Mouse (Mus musculus): Measurements from ENCODE around the gene Ccdc151. TPM values are rescaled to one million over a fixed set of nuclear protein-coding genes. Genes with fewer than 3 reads are reported as not detected.

The Ccdc151 gene
- total RNA-seq, 2 experiments from 2014 or later: not detected

DNA sequence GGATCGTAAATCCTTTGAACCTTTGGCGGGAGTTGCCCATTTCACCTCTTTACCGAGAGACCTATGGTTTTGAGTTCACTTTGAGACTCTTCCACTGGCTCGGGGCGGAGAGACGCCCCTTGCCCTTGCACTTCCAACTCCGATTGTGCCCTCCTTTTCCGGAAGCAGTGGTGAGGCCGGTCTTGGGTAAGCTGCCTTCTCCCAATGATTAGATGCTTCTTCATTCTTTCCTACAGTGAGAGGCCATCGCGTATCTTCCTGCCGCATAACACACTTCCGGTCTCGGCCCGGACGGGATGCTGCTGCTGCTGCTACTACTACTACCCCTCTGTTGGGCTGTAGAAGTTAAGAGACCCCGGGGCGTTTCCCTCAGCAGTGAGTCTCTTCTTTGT is 725 bp upstream of the Ccdc151 start:
- DNase-seq: peak; percentile 27
- intact Hi-C loops (cut with DNase I; ENCODE audit: low total_unique reads): no loop called here

DNA sequence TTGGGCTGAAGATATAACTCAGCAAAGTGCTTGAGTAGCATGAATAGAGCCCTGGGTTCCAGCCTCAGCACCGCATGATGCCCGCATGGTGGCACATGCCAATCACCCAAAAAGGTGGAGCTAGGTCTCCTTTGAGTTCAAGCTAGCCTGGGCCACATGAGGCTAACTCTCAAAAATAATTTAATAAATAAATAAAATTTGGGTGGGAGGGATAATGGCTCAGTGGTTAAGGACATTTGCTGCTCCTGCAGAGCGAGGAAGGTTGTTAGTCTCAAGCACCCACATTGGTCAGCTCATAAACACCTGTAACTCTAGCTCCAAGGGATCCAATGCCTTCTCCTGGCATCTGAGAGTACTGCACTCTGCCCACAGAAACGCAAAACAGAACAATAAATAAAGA is 801 bp downstream of the Ccdc151 start:
- DNase-seq: no peak
- intact Hi-C loops (cut with DNase I; ENCODE audit: low total_unique reads): no loop called here

- no peak for DNase-seq
- intact Hi-C loops (cut with DNase I; ENCODE audit: low total_unique reads): no loop called here
Measured at GRCm38 (mm10) chr9:22000296-22000695, 2.1 kb downstream of the Ccdc151 start.

DNA sequence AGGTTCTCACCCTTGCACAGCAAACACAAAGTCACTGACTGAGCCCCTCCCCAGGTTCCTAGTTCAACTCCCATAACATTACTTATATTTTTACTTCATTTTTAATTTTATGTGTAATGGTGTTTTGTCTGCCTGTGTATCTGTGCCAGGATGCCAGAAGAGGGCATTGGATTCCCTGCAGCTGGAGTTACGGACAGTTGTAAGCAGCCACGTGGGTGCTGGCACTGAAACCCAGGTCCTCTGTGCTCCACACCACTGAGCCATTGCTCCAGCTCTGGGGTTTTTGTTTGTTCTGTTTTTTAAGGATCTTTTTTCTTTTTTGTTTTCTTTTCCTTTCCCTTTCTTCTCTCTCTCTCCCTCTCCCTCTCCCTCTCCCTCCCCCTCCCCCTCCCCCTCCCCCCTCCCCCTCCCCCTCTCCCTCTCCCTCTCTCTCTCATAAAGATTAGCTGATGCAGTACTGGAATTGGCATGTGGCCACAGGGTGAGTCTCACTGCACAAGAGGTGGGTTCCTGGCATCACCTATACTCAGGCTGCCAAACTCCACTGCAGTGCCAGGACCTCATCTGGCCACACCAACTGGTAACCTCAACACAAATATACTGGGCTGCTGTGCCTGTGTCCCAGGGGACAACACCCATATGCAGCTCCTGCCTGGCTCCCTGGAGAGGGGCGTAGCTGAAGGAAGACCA is 6.1 kb downstream of the Ccdc151 start:
- intact Hi-C loops (cut with DNase I; ENCODE audit: low total_unique reads): no loop called here
- no peak for DNase-seq

DNA sequence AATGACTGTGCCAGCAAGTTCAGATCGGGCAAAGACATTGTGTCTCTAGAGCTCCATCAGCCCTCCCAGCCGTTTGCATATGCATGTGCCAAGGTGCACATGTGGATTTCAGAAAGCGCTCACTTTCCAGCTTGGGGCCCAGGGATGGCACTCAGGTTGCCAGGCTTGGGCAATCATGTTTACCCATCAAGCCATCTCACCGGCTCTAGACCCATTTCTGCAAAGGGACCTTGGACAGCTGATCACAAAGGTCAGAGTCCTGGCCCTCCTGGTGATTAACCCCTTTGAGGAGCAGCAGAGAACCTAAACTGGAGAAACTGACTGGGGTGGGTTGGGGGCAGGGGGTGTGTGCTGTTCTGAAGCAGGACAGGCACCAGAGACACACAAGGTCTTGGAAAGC is 10.2 kb downstream of the Ccdc151 start:
- intact Hi-C loops (cut with DNase I; ENCODE audit: low total_unique reads): no loop called here

DNA sequence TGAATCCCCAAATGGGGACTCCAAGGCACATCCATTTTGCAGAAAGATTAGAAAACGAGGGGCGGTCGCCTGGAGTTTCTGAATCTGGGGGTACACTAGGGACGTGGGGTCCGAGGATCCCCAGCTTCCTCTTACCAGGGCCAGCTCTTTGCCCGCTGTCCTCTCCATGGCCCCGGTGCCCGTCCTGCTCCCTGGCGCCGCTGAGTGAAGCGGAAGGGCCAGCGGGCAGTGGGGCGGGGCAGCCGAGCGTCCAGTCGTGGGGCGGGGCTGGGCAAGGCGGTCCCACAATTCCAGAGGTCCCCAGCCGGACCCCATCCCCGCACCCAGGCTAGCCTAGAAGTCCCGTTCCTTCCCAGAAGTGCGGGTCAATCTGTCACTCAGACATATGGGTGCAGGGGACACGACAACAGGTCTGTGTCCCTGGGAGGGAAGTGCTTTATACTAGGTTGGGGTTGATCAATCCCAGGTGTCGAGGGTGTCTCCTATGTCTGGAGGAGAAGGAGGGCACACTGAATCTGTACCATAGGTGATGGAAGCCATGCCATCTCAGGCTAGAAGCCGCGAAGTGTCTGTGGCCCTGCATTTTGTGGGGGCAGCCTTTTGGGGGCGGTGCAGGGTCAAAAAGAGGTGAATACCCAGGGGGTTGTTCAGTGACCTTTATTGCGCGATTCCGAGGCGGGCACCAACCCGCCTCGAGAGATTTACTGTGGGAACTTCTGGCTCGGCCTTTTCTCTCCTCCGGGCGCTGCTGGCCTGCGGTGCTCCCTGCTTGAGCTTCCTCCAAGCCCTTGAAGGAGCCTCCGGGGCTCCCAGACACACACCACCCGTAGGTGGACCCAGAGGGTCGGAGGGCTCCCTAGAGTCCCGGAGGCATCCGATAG is 13.0 kb downstream of the Ccdc151 start, which contains the start of gene Rgl3:
TSS of gene Rgl3 (minus strand) at position 217 of the 881 bp plus-strand sequence.
- DNase-seq: peak; percentile 57
- intact Hi-C loops (cut with DNase I; ENCODE audit: low total_unique reads): no loop called here

More for the DNA sequence above, 10.2 kb downstream of the Ccdc151 start:
- no peak for DNase-seq

DNA sequence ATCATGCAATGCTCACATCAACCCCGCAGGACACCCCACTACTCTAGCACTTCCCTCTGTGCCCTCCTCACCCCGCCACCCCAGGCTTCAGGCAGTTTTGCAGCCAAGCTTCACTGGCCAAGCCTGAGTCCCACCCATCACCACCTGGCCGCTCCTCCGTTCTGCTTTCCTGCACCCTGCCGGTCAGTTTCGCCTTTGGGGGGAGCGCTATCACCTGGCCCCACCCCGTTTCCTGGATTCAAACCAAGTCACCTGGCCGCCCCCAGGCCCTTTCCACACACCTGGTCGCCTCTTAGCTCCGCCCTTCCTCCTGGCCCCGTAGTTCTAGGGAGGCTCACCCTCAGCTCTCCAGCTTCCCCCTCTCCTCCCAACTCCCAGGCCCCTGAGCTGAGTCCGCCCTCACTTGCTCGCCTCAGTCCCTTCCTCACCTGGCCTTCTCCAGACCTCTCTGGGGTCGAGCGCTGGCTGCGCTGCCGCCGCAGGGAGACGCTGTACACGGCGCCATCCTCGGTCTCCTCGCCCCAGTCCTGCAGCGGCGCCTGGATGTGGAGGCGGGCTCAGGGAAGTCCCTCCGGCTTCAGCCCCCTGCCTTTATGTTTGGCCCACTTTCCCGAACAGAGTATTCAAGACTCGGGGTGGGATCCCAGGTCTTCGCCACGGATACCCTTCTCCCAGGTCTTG is 13.9 kb downstream of the Ccdc151 start:
- intact Hi-C loops (cut with DNase I; ENCODE audit: low total_unique reads): no loop called here
- no peak for DNase-seq

DNA sequence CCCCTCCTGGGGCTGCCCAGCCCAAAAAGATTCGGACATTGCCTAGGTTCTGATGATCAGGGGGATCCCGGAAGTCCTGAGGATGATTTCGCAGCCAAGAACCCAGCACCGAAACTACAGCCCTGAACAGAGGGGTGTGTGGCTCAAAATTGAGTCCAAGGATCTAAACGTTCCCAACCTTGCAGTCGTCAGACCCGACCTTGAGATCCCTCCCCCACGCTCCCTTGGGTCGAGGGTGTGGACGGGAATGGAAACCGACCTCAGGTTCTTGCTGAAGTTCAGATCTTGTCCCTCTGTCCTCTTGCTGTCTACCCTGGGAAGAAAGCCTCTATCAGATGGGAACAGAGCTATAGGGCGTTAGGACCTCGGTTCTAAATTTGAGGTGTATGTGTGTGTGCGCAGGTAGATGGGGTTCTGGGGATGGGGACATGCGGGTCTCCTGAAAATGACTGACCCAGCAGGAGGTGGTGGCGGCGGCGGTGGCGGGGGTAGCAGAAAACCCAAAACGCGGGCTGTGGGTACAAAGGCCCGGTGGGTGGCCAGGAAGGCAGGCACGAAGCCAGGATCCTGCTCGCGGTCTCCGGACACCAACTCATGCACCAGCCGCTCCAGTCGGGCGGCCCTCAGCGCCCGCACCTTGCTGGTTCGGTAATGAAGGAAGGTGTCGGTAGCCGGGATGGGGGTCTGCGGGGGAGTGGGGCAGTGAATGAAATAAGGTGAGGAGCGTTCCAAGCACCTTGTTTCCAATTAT is 14.7 kb downstream of the Ccdc151 start:
- intact Hi-C loops (cut with DNase I; ENCODE audit: low total_unique reads): no loop called here
- no peak for DNase-seq

GRCm38 (mm10) chr9:21983911-21984310 is 18.5 kb downstream of the Ccdc151 start:
- intact Hi-C loops (cut with DNase I; ENCODE audit: low total_unique reads): no loop called here
- no peak for DNase-seq

DNA sequence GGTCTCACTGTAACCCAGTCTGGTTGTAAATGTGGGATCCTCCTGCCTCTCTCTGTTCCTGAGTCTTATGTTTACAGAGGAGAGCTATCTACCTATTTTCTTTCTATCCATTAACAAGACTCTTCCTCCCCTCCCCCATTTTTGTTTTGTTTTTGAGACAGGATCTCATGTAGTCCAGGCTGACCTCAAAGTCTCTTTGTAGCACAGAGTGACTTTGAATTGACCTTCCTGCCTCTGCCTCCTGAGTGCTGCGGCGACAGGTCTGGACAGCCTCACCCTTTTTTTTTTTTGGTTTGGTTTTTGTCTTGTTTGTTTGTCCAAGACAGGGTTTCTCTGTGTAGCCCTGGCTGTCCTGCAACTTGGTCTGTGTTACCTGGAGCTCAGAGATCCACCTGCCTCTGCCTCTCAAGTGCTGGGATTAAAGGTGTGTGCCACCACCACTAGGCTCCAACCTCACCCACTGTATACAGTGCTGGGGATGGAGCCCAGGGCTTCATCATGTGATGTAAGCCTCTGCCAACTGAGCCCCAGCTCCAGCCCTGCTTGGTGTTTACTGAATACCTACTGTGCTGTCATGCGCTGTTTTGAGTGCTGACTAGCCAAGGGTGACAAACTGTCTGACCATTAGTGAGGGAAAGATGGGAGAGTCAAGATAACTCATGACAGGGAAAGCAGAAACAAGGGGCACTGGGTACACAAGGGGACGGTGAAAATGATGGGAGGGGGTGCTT is 23.9 kb downstream of the Ccdc151 start:
- intact Hi-C loops (cut with DNase I; ENCODE audit: low total_unique reads): loop anchor here (10.0 kb wide), 1 partner anchor 166 kb away; no protein-coding TSS in a partner anchor
- no peak for DNase-seq

DNA sequence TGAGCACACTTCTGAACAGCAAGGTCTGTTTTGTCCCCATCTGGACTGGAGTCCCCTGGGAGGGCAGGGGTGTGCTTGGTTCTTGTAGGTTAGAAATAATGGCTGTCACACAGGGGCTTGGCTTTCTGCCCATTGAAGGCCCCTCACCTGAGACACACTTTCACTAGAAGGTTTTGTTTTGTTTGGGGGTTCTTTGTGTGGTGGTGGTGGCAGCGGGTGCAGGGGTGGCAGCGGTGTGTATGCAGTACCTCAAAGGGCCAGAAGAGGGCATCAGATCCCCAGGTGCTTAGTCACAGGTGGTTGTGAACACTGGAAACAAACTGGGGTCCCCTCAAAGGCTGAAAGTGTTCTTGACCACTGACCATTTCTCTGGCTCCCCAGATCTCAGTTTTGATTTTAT is 24.5 kb downstream of the Ccdc151 start:
- intact Hi-C loops (cut with DNase I; ENCODE audit: low total_unique reads): loop anchor here (10.0 kb wide), 1 partner anchor 167 kb away; no protein-coding TSS in a partner anchor
- DNase-seq: no peak

DNA sequence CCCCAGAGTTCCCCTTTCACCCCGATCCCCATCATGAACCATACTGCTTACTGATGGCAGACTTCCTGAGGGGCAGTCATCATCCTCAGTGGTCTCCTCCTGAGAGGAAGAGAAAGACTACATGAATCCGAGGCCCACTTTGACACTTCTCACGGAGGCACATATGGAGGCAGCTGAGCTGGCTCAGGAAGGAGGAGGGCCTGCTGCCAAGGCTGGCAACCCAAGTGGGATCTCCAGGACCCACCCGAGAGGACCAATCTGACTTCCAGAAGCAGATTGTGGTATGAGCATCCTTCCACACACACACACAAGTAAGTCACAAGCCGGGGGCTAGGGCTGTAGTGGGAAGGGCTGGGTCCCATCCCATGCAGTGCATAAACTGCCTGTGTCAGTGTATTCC is 25.1 kb downstream of the Ccdc151 start:
- DNase-seq: no peak
- intact Hi-C loops (cut with DNase I; ENCODE audit: low total_unique reads): loop anchor here (10.0 kb wide), 1 partner anchor 167 kb away; no protein-coding TSS in a partner anchor

DNA sequence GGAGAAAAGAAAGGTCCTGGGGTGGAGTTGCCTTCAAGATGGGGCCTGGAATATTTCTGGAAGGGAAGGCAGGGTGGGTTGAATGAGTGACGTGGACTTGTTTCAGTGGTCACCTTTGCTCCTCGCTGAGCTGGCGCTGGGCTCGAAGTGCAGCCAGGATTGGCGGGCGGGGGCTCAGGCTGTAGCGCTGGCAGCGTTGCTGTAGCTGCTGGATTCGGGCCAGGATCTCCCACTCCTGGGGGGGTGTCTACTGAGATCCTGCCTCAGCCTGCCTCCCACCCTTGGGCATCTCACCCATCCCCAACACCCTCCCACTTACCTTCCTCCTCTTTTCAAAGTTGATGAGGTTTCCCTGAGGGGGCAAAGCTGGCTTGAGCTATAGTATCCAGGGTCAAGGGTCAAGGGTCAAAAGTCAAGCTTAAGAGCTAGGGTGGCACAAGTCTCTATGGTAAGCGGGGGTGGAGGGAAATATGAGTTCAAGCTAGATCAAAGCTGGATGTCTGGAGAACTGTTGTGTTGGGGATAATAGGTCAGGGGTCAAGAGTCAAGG is 25.7 kb downstream of the Ccdc151 start:
- intact Hi-C loops (cut with DNase I; ENCODE audit: low total_unique reads): loop anchor here (10.0 kb wide), 1 partner anchor 168 kb away; no protein-coding TSS in a partner anchor
- DNase-seq: no peak

DNA sequence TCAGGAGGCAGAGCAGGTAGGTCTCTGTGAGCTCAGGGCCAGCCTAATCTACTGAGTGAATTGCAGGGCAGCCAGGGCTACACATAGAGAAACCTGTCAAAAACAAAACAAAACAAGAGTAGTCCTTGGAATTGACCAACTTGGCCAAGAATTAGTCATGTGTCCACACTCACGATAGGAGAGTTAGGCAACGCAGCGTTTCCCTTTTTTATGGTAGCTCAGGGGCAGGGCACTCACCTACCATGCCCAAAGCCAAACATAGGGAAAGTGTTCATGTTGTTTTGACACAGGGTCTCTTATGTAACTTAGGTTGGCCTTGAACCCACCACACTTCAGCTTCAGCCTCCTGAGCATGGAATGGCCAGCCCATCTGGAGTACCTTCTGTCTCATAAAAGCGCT is 33.1 kb downstream of the Ccdc151 start:
- no peak for DNase-seq
- intact Hi-C loops (cut with DNase I; ENCODE audit: low total_unique reads): no loop called here

- intact Hi-C loops (cut with DNase I; ENCODE audit: low total_unique reads): no loop called here
Measured at GRCm38 (mm10) chr9:21968883-21969282, 33.6 kb downstream of the Ccdc151 start.

GRCm38 (mm10) chr9:21963417-21963816 is 39.0 kb downstream of the Ccdc151 start, which contains the start of gene Epor:
Gene Epor, minus strand, starts transcription at chr9:21963506.
- intact Hi-C loops (cut with DNase I; ENCODE audit: low total_unique reads): no loop called here
- peak; percentile 79 for DNase-seq

More at GRCm38 (mm10) chr9:21968883-21969282, 33.6 kb downstream of the Ccdc151 start:
- DNase-seq: no peak

- peak; percentile 68 for DNase-seq
- intact Hi-C loops (cut with DNase I; ENCODE audit: low total_unique reads): no loop called here
Measured at GRCm38 (mm10) chr9:21962416-21963059, 39.9 kb downstream of the Ccdc151 start.

- no peak for DNase-seq
- intact Hi-C loops (cut with DNase I; ENCODE audit: low total_unique reads): no loop called here
Measured at GRCm38 (mm10) chr9:21962010-21962409, 40.4 kb downstream of the Ccdc151 start.
